Mouse (Mus musculus): Measurements from ENCODE around the gene Gm17428.
"Not testable (repeated sequence)": the region's sequence is repeated elsewhere in the genome, so short reads cannot be mapped to it uniquely, and the experiment has no call there.

Gm17428 gene

GRCm38 (mm10) chr14:54989886-54990441, 13.2 kb downstream of the Gm17428 start:
- DNase-seq (ENCODE audit: low spot score), result no peak

DNA sequence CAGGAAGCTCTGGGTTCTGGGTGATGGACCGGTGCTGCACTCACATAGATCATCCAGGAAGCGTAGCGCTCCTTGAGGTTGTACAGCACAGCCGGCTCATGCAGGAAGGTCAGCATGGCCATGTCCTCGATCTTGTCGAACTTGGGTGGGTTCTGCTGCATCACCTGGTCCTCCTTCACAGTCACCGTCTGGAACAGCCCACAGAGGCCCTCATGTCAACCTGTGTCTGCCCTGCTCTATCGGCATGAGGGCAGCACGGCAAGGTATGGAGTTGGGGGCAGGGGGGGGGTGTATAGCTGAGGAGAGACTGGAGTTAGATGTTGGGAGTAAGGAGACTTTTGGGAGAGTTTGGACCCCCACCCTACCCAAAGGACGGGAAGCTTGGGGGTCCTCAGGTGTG, 15.5 kb downstream of the Gm17428 start:
- no peak for DNase-seq (ENCODE audit: low spot score)

- no peak for DNase-seq (ENCODE audit: low spot score)
Observed at GRCm38 (mm10) chr14:54993636-54994035, 16.9 kb downstream of the Gm17428 start.

DNA sequence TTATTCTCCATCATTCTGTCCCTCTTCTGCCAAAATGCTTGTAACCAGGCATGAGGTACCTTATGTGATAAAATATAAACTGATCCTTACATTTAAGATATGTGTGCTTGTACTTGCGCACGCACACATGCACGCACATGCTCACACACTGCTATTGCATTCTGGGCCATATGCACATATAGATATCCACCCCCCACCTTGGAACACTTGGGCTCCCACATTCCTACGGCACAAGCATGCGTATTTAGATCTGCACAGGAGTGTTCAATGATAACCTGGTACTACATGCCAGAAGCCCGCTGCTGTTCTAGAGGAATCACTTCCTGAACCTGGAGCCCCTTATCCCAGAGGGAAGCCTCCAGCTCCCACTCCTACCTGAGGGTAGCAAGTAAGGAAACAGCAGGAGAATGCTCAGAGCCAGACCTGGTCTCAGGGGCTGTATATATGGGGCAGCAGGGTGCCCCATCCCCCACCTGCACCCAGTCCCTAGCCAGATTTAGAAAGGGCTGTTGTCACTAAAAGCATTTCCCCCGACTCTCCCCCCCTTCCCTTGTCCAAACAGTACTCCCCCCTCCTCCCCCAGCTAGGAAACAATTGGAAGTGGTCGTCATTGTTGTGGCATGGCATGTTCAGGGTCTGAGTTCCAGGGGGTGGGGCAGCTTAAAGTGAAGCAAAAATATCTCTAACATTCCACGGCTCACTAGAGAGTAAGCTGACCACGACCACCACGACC, 17.6 kb downstream of the Gm17428 start, which contains the start of gene Myh7:
TSS of gene Myh7 (minus strand) at position 491 of the 733 bp plus-strand sequence.
- no peak for DNase-seq (ENCODE audit: low spot score)

- DNase-seq (ENCODE audit: low spot score), result no peak
Observed at GRCm38 (mm10) chr14:54994869-54995186, 18.1 kb downstream of the Gm17428 start.

- no peak for DNase-seq (ENCODE audit: low spot score)
Observed at GRCm38 (mm10) chr14:54995457-54996138, 18.9 kb downstream of the Gm17428 start.

DNA sequence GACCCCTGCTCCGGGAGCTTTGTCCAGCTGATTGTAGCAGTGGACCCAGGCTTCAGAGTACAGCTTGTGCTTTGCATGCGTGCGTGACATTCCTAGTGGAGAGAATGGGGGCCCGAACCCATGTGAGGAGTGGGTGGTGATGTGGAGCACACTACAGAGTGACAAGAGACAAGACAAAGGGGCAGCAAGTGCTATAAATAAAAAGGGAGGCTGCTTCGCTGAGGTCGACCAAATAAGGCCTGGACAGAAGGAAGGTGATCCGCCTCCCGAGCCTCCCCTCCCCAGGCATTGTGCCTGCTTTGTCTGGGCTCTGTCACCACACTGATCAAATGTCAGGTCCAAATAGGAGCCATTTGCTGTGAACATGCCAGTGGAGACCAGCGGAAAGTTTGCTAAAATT, 20.1 kb downstream of the Gm17428 start:
- no peak for DNase-seq (ENCODE audit: low spot score)

- no peak for DNase-seq (ENCODE audit: low spot score)
Observed at GRCm38 (mm10) chr14:54997297-54997696, 20.6 kb downstream of the Gm17428 start.

DNA sequence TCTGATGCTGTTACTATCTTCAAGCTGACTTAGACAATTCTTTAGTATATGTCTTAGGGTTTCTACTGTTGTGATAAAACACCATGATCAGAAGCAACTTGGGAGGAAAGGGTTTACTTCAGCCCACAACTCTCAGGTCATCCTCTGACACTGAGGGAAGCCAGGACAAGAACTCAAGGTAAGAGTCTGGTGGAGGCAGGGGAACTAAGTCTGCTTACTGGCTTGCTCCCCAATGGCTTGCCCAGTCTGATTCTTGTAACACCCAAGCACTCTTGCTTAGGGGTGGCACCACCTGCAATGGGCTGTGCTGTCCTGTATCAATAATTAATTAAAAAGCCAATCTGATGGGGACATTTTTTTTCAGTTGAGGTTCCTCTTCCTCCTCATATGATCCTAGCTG, 21.9 kb downstream of the Gm17428 start:
- DNase-seq (ENCODE audit: low spot score), result no peak

DNA sequence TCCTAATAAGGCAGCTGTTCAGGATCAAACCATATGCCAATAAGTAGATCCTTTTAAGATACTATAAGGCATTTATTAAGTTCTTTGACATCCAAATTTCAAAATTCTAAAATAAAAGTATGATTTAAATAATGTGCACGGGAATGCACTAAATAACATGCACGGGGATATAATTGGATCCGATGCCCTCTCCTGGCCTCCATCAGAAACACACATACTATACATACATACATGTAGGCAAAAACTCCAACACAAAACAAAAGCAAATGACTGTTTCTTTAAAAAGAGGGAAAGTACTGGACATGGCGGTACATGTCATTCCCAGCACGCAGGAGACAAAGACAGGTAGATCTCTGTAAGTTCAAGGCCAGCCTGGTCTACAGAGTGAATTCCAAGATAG, 23.1 kb downstream of the Gm17428 start:
- not testable (repeated sequence) for DNase-seq (ENCODE audit: low spot score)

DNA sequence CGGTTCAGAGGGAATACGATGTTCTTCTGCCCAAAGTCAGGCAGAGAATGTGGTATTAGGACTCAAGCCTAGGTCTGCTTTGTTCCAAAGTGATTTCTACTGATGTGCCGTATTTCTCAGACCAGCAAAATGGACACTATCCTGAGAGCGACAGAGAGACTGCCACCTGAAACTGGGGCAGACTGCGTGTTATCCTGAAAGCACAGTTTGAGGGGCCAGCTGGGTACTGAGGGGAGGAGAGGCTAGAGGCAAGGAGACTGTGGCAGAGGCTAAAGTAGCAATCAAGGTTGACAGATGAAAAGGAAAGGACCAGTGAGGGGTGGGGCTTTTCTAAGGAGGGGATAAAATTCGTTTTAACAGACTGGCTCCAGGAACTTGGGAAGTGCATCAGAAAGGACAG, 24.1 kb downstream of the Gm17428 start:
- DNase-seq (ENCODE audit: low spot score), result no peak

DNA sequence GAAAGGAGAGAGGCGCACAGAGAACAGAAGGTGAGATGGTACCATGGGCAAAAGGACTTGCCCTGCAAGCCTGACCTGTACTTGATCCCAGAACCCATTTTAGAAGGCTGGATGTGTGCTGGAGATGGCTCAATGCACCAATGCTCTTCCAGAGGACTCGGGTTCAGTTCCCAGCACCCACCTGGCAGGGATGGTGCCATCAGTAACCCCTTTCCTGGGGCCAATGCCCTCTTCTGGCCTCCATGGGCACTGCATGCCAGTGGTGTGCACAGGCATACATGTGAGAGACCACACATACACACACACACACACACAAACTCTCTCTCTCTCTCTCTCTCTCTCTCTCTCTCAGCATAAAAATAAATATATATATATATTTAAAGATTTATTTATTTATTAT, 24.7 kb downstream of the Gm17428 start:
- DNase-seq (ENCODE audit: low spot score), result no peak

DNA sequence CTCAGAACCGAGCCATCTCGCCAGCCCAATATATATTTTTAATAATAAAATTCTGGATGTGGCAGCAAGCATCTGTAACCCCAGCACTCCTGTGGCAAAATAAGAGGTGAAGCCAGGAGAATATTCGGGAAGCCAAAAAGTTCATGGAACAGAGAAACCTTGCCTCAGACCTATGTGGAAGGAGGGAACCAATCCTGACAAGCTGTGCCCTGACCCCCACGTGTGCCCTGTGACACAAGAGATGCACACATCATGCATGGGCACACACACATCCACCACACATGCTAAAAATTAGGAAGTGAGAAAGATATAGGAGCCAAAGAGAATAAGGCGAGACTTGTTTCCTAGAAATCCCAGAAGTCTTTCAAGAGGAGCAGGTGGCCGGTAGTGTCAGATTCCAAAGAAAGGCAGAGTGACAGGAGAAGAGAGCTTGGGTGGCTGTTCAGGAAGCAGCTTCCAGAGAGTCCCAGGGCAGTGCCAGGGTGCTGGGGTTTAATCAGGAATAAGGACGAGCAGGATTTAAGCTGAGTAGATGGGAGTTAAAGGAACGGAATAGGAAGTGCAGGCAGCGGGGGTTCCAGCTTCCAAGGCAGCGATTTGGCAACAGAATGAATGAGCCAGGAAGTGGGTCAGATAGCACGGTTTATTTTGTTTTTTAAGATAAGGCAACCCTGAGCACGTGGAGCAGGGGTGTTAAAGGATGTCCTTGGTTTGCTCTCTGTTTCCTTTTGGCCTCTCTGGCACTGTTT, 25.4 kb downstream of the Gm17428 start:
- no peak for DNase-seq (ENCODE audit: low spot score)

DNA sequence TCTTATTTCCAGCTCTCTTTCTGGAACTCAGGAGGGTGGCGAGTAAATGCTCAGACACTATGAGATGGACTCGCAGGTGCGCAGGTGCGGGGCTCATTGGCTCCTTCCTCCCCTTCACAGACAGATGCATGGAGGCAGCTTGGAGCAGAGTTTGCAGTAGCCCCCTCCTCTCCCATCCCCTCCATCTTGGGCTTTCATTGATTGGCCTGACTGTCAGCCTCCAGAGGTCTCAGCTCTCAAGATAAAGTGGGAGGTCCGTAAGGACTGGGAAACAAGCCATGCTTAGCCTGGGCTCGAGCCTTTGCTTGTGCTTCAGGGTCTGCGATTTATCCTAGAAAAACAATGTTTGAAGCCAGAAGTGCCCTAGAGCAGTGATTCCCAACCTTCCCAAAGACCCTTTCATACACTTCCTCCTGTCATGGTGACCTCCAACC, 26.0 kb downstream of the Gm17428 start:
- DNase-seq (ENCODE audit: low spot score), result no peak

- no peak for DNase-seq (ENCODE audit: low spot score)
Observed at GRCm38 (mm10) chr14:55003878-55004855, 27.4 kb downstream of the Gm17428 start.

DNA sequence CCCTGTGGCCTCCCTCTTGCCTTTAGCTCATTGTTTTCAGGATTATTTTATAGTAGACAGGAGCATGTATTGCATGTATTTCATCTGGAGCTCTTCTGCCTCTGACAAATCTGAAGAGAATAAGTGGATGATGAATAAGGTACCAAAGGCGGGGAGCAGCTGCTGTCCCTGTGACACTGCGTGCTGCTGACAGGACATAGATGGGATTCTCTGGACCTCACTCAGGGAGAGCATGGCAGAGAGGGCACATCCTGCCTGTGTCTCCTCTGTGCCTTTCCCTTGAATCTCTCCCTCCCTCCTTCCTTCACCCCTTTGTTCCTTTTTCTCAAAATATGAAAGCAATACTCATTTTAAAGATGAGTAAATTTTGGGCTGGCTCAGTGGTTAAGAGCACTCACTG, 28.8 kb downstream of the Gm17428 start:
- no peak for DNase-seq (ENCODE audit: low spot score)

DNA sequence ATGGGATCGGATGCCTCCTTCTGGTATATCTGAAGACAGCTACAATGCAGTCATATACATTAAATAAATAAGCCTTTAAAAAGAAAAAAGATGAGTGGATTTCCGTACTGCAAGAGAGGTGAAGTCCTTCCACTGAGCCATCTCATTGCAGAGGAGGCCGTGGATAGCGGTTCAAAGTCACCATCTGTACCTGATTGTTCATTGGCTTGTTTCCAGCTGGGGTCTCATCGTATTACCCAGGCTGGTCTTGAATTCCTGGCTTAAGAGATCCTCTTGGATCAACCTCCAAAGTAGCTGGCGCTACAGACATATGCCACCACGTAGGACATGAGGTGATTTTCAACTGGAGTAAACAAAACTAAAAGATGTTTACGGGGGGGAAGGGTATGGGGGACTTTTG, 29.2 kb downstream of the Gm17428 start:
- no peak for DNase-seq (ENCODE audit: low spot score)

DNA sequence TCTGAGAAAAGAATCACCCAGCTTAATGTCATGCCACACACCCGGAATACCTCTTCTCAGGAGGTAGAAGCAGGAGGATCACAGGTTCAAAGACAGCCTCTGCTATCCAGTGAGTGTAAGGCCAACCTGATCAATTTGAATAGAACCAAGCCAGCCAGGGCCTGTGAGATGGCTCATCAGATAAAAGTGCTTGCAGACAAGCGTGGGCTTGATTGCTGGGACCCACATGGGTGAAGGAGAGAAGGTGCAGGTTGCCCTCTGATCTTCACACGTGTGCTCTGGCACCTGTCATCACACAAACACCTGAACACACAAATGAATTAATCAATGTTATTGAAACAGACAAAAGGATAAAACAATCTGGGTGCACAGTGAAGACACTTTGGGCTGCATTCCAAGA, 29.8 kb downstream of the Gm17428 start:
- DNase-seq (ENCODE audit: low spot score), result no peak

GRCm38 (mm10) chr14:55007120-55007908, 30.6 kb downstream of the Gm17428 start:
- no peak for DNase-seq (ENCODE audit: low spot score)

DNA sequence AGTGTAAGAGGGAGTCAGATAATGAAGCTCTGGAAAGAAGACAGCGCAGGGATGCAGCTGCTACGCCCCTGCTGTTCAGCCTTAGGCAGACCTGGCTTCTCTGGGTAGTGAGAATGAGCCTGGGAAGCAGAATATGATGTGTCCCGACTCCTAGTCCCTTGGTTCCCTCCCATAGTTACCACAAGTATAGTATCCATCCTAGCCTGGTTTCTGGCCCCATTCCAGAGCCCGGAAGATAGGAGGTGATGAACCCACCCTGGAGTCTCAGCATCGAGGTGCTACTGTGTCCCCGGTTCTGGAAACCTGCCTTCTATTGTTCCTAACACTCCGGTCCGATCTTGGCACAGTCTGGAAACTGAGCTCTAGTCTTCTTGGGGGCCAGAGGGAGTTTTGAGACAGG, 31.7 kb downstream of the Gm17428 start:
- DNase-seq (ENCODE audit: low spot score), result no peak

- DNase-seq (ENCODE audit: low spot score), result no peak
Observed at GRCm38 (mm10) chr14:55011116-55011515, 34.4 kb downstream of the Gm17428 start.
